Mouse (Mus musculus) cerebellum, adult 2 months (tissue): ENCODE results near the gene Car7.

ENCODE experiments used
- CTCF ChIP-seq: fragments of 200-500 bp; IDR thresholded peaks from 2 replicates; pipeline ENCODE4 v1.5.1; 2011; ENCODE audit warnings: low read depth, mild to moderate bottlenecking, control low read depth, low read length, moderate library complexity, borderline replicate concordance; ENCODE audit not compliant: insufficient read depth
- POLR2A ChIP-seq: fragments of 200-500 bp; IDR thresholded peaks from 2 replicates; pipeline ENCODE4 v1.6.1; 2011; ENCODE audit warnings: low read length, control low read depth, borderline replicate concordance; ENCODE audit not compliant: insufficient read depth

GRCm38 (mm10) chr8:104539566-104539965, 5.1 kb downstream of the Car7 start:
- TF ChIP-seq CTCF (no peak), POLR2A (no peak)
